Mouse (Mus musculus): ENCODE data around the gene Rassf5. TPM values are rescaled to one million over a fixed set of nuclear protein-coding genes. Genes with fewer than 3 reads are reported as not detected.
"Not testable (repeated sequence)": the region's sequence is repeated elsewhere in the genome, so short reads cannot be mapped to it uniquely, and the experiment has no call there.

Rassf5 gene
- polyA plus RNA-seq, 1 experiment = not detected

GRCm38 (mm10) chr1:131268776-131269175 is 23.7 kb upstream of the Rassf5 start:
- TF ChIP-seq POLR2A (IDR thresholded peaks at IDR 0.05; ENCODE audit: insufficient read depth, low read depth, low read length) (no peak), CTCF (IDR thresholded peaks at IDR 0.05; ENCODE audit: insufficient read depth, low read depth, low read length) (no peak)
- 89% methylated on average over 10 of the region's 10 CpGs for WGBS
- H3K4me3 ChIP-seq (ENCODE audit: insufficient read depth, low read depth, low read length) = no peak overlapping the region
- H3K27ac ChIP-seq (ENCODE audit: insufficient read depth, low read depth, low read length) = no peak overlapping the region
- peaks cover 4% of the 10 kb centered on the region; the same call in 1 of the 2 replicates for H3K4me1 ChIP-seq (ENCODE audit: control insufficient read depth, insufficient read depth, low read length)

DNA sequence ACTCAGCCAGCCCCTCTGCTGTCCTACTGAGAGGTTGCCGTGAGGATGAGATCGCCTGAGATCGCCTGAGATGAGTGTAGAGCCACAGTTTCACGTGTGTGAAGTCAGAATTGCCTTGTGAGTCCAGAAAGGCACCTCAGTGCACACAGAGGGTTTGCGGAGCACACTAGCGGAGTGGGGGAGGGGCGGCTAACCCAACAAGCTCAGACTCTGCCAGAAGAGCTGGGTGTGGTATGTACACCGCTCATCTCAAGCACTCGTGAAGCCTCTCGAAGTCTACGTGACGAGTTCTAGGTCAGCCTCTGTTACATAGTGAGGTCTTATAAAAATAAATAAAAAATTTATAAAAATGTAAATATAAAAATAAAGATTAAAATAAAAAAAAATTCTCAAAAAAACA is 18.8 kb upstream of the Rassf5 start:
- WGBS = 85% methylated on average over 12 of the region's 12 CpGs
- no peak overlapping the region for H3K4me3 ChIP-seq (ENCODE audit: insufficient read depth, low read depth, low read length)
- H3K4me1 ChIP-seq (ENCODE audit: control insufficient read depth, insufficient read depth, low read length) = 0 out of 2 replicates have a peak, but pooled peaks cover 3% of the 10 kb centered on the region
- no peak overlapping the region for H3K27ac ChIP-seq (ENCODE audit: insufficient read depth, low read depth, low read length)
- TF ChIP-seq CTCF (IDR thresholded peaks at IDR 0.05; ENCODE audit: insufficient read depth, low read depth, low read length) = no peak
- no peak for TF ChIP-seq POLR2A (IDR thresholded peaks at IDR 0.05; ENCODE audit: insufficient read depth, low read depth, low read length)

GRCm38 (mm10) chr1:131260309-131260656 is 15.2 kb upstream of the Rassf5 start:
- 28% methylated on average over 10 of the region's 10 CpGs for WGBS

DNA sequence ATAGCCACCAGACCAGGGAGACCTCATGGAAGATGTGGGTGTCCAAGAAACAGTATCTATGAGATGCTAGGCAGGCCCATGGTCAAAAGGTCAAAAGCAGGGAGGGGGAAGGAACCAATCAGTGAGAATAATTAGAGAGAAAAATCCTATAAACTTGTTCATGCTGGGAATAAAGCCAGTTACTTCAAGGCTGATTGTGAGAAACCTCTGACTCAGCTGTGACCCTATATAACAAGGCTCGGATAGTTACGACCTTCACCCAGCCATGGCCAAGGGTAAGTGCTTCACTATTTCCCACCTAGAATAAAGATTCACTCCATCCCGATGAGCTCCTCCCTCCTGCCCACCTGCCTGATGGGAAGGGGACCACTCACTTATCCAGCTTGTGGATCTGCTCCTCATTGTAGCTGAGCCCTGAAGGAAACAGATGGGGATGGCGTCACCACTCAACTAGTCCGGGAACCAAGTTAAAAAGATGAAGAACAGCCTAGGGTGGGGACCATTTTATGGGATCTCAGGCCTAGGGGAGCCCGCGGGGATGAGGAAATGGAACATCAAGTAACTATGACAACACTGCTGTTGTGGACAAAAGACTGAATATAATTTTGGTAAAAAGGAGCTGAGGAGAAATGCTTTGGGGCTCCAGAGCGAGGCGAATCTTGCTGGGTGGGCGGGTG is 14.7 kb upstream of the Rassf5 start:
- H3K27ac ChIP-seq (ENCODE audit: insufficient read depth, low read depth, low read length) = no peak overlapping the region
- H3K4me3 ChIP-seq (ENCODE audit: insufficient read depth, low read depth, low read length) = no peak overlapping the region
- TF ChIP-seq CTCF (IDR thresholded peaks at IDR 0.05; ENCODE audit: insufficient read depth, low read depth, low read length) = no peak
- 0 out of 2 replicates have a peak, but pooled peaks cover 3% of the 10 kb centered on the region for H3K4me1 ChIP-seq (ENCODE audit: control insufficient read depth, insufficient read depth, low read length)
- 64% methylated on average over 10 of the region's 10 CpGs for WGBS

More at GRCm38 (mm10) chr1:131260309-131260656, 15.2 kb upstream of the Rassf5 start:
- Histone ChIP-seq H3K27ac (ENCODE audit: insufficient read depth, low read depth, low read length) (no peak overlapping the region), H3K4me3 (ENCODE audit: insufficient read depth, low read depth, low read length) (no peak overlapping the region), H3K4me1 (ENCODE audit: control insufficient read depth, insufficient read depth, low read length) (0 out of 2 replicates have a peak, but pooled peaks cover 3% of the 10 kb centered on the region)
- TF ChIP-seq CTCF (IDR thresholded peaks at IDR 0.05; ENCODE audit: insufficient read depth, low read depth, low read length) = peak; percentile 68
- no peak for TF ChIP-seq POLR2A (IDR thresholded peaks at IDR 0.05; ENCODE audit: insufficient read depth, low read depth, low read length)

GRCm38 (mm10) chr1:131257288-131257687 is 12.2 kb upstream of the Rassf5 start:
- no peak for TF ChIP-seq CTCF (IDR thresholded peaks at IDR 0.05; ENCODE audit: insufficient read depth, low read depth, low read length)
- no peak for TF ChIP-seq POLR2A (IDR thresholded peaks at IDR 0.05; ENCODE audit: insufficient read depth, low read depth, low read length)
- no peak overlapping the region for H3K27ac ChIP-seq (ENCODE audit: insufficient read depth, low read depth, low read length)
- H3K4me3 ChIP-seq (ENCODE audit: insufficient read depth, low read depth, low read length) = no peak overlapping the region
- H3K4me1 ChIP-seq (ENCODE audit: control insufficient read depth, insufficient read depth, low read length) = 0 out of 2 replicates have a peak, but pooled peaks cover 3% of the 10 kb centered on the region
- 86% methylated on average over 6 of the region's 6 CpGs for WGBS

- 87% methylated on average over 7 of the region's 7 CpGs for WGBS
- H3K4me1 ChIP-seq (ENCODE audit: control insufficient read depth, insufficient read depth, low read length); H3K4me3 ChIP-seq (ENCODE audit: insufficient read depth, low read depth, low read length); H3K27ac ChIP-seq (ENCODE audit: insufficient read depth, low read depth, low read length): not testable (repeated sequence)
Measured at GRCm38 (mm10) chr1:131252516-131253250, 7.6 kb upstream of the Rassf5 start.

GRCm38 (mm10) chr1:131246433-131247395 is 1.7 kb upstream of the Rassf5 start:
- no peak for TF ChIP-seq POLR2A (IDR thresholded peaks at IDR 0.05; ENCODE audit: insufficient read depth, low read depth, low read length)
- no peak for TF ChIP-seq CTCF (IDR thresholded peaks at IDR 0.05; ENCODE audit: insufficient read depth, low read depth, low read length)
- no peak overlapping the region for H3K27ac ChIP-seq (ENCODE audit: insufficient read depth, low read depth, low read length)
- H3K4me3 ChIP-seq (ENCODE audit: insufficient read depth, low read depth, low read length) = no peak overlapping the region
- peaks cover 11% of the 10 kb centered on the region for H3K4me1 ChIP-seq (ENCODE audit: control insufficient read depth, insufficient read depth, low read length)
- WGBS = 13% methylated on average over 7 of the region's 7 CpGs

GRCm38 (mm10) chr1:131245926-131246325 is 868 bp upstream of the Rassf5 start:
- H3K4me3 ChIP-seq (ENCODE audit: insufficient read depth, low read depth, low read length) = peak overlapping the region; percentile 59
- H3K27ac ChIP-seq (ENCODE audit: insufficient read depth, low read depth, low read length) = no peak overlapping the region
- peaks cover 11% of the 10 kb centered on the region for H3K4me1 ChIP-seq (ENCODE audit: control insufficient read depth, insufficient read depth, low read length)
- WGBS = 6% methylated on average over 9 of the region's 9 CpGs
- TF ChIP-seq POLR2A (IDR thresholded peaks at IDR 0.05; ENCODE audit: insufficient read depth, low read depth, low read length) (no peak), CTCF (IDR thresholded peaks at IDR 0.05; ENCODE audit: insufficient read depth, low read depth, low read length) (peak; percentile 51; the same call in 1 of the 2 replicates)
